Mouse (Mus musculus) MEL (cell line): ENCODE measurements around the gene Pcbp3.

Experiments
- CHD2 ChIP-seq: IDR thresholded peaks from 2 replicates; pipeline ENCODE4 v1.6.1; 2011; ENCODE audit warnings: low read length, improper control_type of control experiment
- CTCF ChIP-seq, 3 experiments: IDR thresholded peaks in 2 of 3; conservative IDR thresholded peaks in 1 of 3; 2 replicates each; pipeline ENCODE4 v1.5.1; 2011 to 2012; ENCODE audit warnings: low read length in 3 of 3, low read depth in 2 of 3, mild to moderate bottlenecking in 2 of 3, improper control_type of control experiment in 1 of 3, inconsistent platforms in 1 of 3, mixed read lengths in 1 of 3, moderate library complexity in 1 of 3; ENCODE audit not compliant: control insufficient read depth in 1 of 3, insufficient read depth in 1 of 3, poor library complexity in 1 of 3, severe bottlenecking in 1 of 3
- ELF1 ChIP-seq: IDR thresholded peaks from 2 replicates; pipeline ENCODE4 v1.6.1; 2014; ENCODE audit warnings: low read depth, mild to moderate bottlenecking, inconsistent platforms, low read length, improper control_type of control experiment, moderate library complexity
- EP300 ChIP-seq, 2 experiments: IDR thresholded peaks; 2 replicates each; pipeline ENCODE4 v1.6.1; 2011; ENCODE audit warnings: improper control_type of control experiment in 2 of 2, low read length in 2 of 2, low read depth in 1 of 2, mild to moderate bottlenecking in 1 of 2
- GATA1 ChIP-seq: IDR thresholded peaks from 2 replicates; pipeline ENCODE4 v1.6.1; 2011; ENCODE audit warnings: low read depth, low read length, improper control_type of control experiment
- MEF2A ChIP-seq: IDR thresholded peaks from 2 replicates; pipeline ENCODE4 v1.6.1; 2014; ENCODE audit warnings: low read depth, mild to moderate bottlenecking, inconsistent platforms, low read length, improper control_type of control experiment; ENCODE audit not compliant: poor library complexity, insufficient replicate concordance, severe bottlenecking; ENCODE audit errors: extremely low read depth
- NELFE ChIP-seq: IDR thresholded peaks from 2 replicates; pipeline ENCODE4 v1.6.1; 2011; ENCODE audit warnings: low read depth, low read length, improper control_type of control experiment
- NRF1 ChIP-seq: IDR thresholded peaks from 2 replicates; pipeline ENCODE4 v1.6.1; 2014; ENCODE audit warnings: low read depth, mild to moderate bottlenecking, inconsistent platforms, low read length, improper control_type of control experiment, moderate library complexity; ENCODE audit not compliant: poor library complexity, insufficient read depth, severe bottlenecking
- POLR2A ChIP-seq, 2 experiments: IDR thresholded peaks; 2 replicates each; pipeline ENCODE4 v1.6.1; 2011 to 2012; ENCODE audit warnings: low read length in 2 of 2, mild to moderate bottlenecking in 2 of 2, control low read depth in 1 of 2, improper control_type of control experiment in 1 of 2, low read depth in 1 of 2, moderate library complexity in 1 of 2; ENCODE audit not compliant: control insufficient read depth in 1 of 2, insufficient read depth in 1 of 2, poor library complexity in 1 of 2
- RAD21 ChIP-seq: IDR thresholded peaks from 2 replicates; pipeline ENCODE4 v1.6.1; 2011; ENCODE audit warnings: mild to moderate bottlenecking, low read depth, low read length, improper control_type of control experiment
- RCOR1 ChIP-seq: IDR thresholded peaks from 2 replicates; pipeline ENCODE4 v1.6.1; 2012; ENCODE audit warnings: low read depth, mild to moderate bottlenecking, inconsistent platforms, low read length, improper control_type of control experiment
- SMC3 ChIP-seq: IDR thresholded peaks from 2 replicates; pipeline ENCODE4 v1.6.1; 2011; ENCODE audit warnings: low read depth, low read length, improper control_type of control experiment
- TBP ChIP-seq: IDR thresholded peaks from 2 replicates; pipeline ENCODE4 v1.8.0; 2011; ENCODE audit warnings: low read depth, low read length, improper control_type of control experiment
- TCF12 ChIP-seq: IDR thresholded peaks from 2 replicates; pipeline ENCODE4 v1.6.1; 2014; ENCODE audit warnings: low read depth, mild to moderate bottlenecking, inconsistent platforms, low read length, improper control_type of control experiment, moderate library complexity

- TF ChIP-seq RCOR1, result no peak
- TF ChIP-seq TBP, result no peak
- no peak for TF ChIP-seq CTCF (IDR thresholded peaks at IDR 0.05 in 2 of 3, conservative IDR thresholded peaks at IDR 0.05 in 1 of 3; ENCODE audit: control insufficient read depth in 1 of 3, insufficient read depth in 1 of 3, low read depth in 2 of 3, low read length in 3 of 3, poor library complexity in 1 of 3, severe bottlenecking in 1 of 3)
- no peak for TF ChIP-seq NELFE
- no peak for TF ChIP-seq CHD2
- TF ChIP-seq EP300 (IDR thresholded peaks at IDR 0.05; ENCODE audit: low read depth in 1 of 2, low read length in 2 of 2), result no peak
- TF ChIP-seq TCF12, result no peak
- TF ChIP-seq NRF1, result no peak
- no peak for TF ChIP-seq GATA1
- no peak for TF ChIP-seq MEF2A
- no peak for TF ChIP-seq SMC3
- no peak for TF ChIP-seq RAD21
- TF ChIP-seq ELF1, result no peak
- TF ChIP-seq POLR2A (IDR thresholded peaks at IDR 0.05; ENCODE audit: control insufficient read depth in 1 of 2, insufficient read depth in 1 of 2, low read depth in 1 of 2, low read length in 2 of 2, poor library complexity in 1 of 2), result no peak
Measured at GRCm38 (mm10) chr10:76764927-76765326, 196.8 kb downstream of the Pcbp3 start.
